Mouse (Mus musculus) small intestine, adult 2 months (tissue): ENCODE data around the gene Gm20489.

Source experiments
- CTCF ChIP-seq: fragments of 200-500 bp; IDR thresholded peaks from 2 replicates; pipeline ENCODE4 v1.5.1; 2012; ENCODE audit warnings: low read depth, mild to moderate bottlenecking, control low read depth, inconsistent platforms, low read length, moderate library complexity, mixed read lengths; ENCODE audit not compliant: insufficient replicate concordance, insufficient read length; ENCODE audit errors: extremely low read depth
- POLR2A ChIP-seq: fragments of 200-500 bp; IDR thresholded peaks from 2 replicates; pipeline ENCODE4 v1.6.1; 2012; ENCODE audit warnings: low read depth, mild to moderate bottlenecking, control low read depth, inconsistent platforms, low read length, moderate library complexity

DNA sequence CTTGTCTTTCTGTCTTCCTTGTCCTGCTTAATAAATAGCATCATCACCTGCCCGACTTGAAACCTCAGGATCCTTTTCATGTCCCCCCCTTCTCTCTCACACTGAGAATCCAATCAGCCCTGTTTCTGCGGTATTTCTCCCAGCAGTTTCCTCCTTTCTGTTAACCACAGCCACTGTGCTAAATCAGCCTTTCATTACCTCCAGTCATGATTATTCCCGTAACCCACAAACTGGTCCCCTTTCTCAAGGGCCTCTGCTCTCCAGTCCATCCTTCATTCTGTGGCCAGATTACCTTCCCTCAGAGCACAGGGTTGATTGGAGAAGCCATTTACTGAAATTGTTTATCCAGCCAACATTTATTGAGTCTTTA lies at the start of gene Gm20489:
- TF ChIP-seq POLR2A: no peak
- no peak for TF ChIP-seq CTCF
